Mouse (Mus musculus) left cerebral cortex, postnatal 14 days (tissue): ENCODE results near the gene Lpp. TPM values are rescaled to one million over a fixed set of nuclear protein-coding genes. Genes with fewer than 3 reads are reported as not detected.

Experiments used
- DNase-seq, 2 experiments: peaks; one replicate each; pipeline ENCODE4 v3.0.0; 2021 to 2022; ENCODE audit warnings: low spot score in 2 of 2, mixed read lengths in 1 of 2
- intact Hi-C: fragments of 180-260 bp; cut with DNase I; formaldehyde crosslinking; loops from one replicate; pipeline ENCODE4 v1.15.1; 2025
- total RNA-seq, 2 experiments: library from RNA; stranded (reverse); gene quantifications; 2 replicates each; pipeline ENCODE4 v1.2.3; 2021

Gene Lpp
- total RNA-seq, 2 experiments from 2014 or later, result 6.8 to 8.3 TPM

DNA sequence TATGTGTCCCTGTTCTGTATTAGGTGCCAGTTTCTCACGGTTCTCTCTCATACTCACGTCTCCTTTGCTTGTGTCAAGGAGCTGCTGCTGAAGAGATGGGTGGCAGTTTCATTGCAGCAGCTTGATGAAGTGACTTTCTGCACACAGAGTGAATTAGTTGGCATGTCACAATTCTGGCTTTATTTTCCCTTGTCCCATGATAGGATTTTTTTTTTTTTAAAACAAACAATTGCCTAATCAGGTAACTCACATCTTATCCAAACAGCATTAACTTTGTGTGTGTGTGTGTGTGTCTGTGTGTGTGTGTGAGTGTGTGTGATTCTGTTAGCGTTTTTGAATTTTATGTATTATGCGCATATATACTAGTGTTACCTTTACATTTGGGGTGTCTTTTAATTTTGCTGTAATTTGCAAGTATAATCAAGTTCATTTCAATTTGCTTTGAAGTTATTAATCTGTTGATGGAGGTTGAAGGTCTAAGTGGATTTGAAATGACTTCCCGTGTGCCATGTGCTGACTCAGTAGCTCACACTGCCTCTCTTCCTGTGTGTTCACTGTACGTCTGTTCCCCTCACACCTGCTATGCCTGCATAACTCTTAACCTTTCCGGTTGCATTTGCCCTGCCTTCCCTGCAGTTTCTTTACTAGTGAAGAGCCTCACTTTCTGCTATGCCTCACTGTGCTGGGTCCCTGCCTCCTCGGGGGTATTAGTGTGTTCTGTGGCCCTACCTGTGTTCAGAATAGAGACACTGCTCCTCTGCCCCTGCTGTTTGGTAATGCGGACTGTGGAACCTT lies 247.9 kb downstream of the Lpp start:
- intact Hi-C loops, result no loop called here
- DNase-seq, result no peak

DNA sequence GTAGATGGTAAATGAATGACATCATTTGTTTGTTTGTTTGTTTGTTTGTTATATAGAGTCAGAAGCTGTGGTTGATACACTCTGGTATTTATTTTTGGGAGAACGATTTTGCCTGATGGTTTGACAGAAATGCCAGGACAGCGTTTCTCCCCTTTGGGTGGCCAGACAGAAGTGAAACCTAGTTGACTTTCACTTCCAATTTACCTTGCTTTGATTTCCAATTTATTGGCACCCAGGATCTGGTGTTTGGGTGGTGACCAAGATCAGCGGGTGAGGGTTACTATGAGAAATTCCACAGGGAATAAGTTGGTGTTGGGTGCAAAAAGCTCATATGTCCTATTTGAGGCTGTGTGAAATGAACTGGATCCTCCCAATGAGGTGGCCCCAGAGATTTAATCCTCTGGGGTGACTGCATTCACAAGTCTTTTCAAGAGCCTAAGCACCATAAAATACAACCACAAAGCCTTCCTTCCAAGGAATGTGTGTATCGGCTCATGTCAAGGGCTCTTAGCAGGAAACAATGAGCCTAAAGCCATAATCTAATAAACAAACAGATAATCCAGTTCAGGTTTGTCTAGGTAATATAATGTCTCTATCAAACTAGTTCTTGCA lies 249.8 kb downstream of the Lpp start:
- intact Hi-C loops, result no loop called here
- no peak for DNase-seq

DNA sequence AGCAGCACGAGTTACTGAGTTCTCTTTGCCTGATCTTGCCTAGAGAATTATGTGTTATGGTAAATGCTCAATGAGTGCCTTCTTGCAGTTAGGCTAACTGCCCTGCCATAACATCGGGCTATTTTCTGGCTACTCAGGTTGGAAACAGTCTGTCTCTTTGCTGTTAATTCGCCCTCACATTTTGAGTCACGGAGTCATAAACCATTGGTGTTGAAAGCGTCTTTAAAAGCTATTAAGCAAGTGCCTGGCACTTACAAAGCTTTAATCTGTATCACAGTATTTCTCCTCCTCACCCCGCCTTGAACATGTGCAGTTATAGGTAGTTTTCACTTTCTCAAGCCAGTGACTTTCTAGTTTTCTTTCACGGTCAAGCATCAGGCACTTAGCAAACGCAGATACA lies 250.8 kb downstream of the Lpp start:
- DNase-seq, result no peak
- intact Hi-C loops, result no loop called here

DNA sequence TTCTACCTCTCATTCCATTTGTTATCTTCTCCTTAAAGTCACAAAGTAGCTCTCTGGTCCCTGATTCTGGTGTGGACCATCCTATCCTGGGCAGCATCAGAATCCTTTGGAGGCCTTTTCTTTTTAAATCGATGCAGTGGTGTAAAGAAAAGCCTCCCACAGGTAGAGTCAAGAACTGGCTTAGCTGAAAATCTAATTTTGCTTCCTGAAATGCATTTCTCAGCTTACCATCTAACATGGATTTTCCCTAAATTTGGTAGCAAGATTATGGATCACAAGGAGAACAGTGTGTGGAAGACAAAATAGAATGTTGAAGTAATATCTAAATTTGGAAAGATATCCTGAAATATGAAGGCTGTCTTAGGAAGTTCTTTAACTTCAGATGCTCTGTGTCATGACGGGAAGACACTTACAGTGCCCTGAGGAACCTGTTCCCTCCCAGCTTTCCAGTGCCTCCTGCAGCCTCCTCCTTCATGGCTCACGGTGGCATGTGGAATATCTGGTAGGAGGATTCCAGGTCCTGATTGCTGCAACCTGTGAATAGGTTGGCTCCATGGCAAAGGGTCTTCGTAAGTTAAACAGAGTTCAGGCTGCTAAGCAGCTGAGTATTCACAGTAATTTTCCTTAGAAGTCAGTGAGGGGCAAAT lies 251.6 kb downstream of the Lpp start:
- no peak for DNase-seq
- intact Hi-C loops, result no loop called here

DNA sequence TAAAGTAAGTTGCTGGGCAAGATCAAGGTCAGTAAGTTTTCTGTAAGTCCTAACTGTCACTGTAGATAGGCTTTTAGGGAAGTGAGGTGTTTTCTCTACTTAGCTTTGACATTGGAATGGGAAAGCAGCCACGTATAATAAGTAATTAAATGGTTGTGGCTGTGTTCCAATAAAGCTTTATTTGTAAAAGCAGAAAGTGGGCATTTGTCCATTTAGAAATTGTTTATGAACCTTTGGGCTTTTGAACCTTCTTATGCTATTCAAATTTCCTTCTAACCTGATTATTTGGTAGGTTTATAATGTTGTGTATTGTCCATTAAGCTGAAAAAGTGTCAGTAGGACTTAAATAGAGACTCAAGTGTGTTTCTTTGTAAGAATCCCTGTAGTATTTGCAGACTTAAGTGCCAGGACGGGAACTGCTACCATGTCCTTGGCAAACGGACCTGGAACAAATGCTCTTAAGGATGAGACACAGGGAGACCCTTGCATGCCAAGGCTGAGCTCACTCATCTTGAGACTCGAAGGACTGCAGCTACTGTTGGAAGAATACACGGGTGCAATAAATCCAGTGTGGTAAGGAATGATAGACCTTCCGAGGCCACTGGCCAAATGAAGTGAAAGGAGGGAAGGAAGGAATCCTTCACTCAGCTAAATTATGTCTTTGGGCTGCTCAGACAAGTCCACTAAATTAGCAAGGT lies 252.7 kb downstream of the Lpp start:
- intact Hi-C loops, result no loop called here
- no peak for DNase-seq

DNA sequence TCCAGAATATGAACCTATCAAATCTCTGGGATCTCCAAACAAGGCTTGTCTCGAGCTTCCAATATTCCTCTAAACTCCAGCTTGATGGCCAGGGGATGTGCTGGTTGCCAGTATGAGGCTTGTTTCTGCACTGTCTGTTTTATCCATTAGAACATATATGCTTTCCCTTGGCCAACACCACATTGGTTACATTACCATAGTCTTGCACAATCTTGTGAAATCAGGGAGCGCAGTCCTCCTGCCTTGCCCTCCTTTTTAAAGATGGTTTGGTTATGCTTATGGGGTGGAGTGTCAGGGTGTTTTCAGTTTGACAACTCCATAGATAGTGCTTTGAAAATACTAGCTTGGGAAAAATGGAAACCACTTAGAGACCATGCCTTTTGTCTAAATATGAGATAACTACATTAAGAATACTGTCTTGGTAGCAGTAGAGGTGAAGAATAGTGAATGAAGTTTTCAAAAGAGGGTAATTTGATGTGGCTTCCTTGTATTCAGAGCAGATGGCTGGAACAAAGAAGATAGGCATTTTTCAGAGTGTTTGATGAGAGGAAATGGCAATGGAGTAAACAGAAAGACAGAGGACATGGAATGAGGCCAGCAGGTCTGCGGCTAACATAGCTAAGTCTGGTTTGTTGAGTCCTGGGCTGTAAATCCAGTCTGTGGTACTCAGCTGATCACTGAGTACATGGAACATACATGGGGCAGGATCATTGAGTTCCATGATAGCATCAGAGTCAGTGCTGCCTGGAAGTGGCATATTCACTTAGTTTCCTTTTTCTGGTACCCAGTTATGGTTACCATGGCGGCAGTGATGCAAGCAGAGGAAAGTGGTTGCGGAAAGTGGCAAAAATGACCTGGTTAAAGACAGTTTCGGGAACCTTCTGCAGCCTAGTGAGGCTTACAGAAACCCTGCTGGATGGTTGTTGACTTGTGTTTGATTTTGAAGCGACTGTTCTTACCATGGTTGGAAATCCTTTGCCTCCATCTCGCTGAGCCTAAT lies 258.6 kb downstream of the Lpp start:
- DNase-seq, result no peak
- intact Hi-C loops, result no loop called here

DNA sequence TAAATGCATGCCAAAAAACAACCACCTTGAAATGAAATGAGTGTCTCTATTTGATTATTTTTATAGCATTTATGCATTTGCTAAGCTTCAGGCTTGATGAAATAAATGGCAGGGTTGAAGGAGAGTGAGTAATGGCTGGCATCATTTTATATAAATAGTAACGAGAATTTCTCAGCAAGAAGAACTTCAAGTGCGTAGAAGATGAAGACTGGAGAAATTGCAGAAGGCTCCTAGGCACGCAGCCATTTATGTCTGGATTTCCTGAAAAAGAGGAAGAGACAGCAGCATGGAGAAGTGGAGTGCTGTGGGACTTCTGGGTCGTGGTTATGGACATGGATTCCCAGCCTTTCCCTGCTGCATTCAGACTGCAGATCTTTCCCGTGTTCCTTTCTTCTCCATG lies 259.7 kb downstream of the Lpp start:
- peak in 1 of 2 experiments; percentile 12 for DNase-seq
- intact Hi-C loops, result no loop called here

DNA sequence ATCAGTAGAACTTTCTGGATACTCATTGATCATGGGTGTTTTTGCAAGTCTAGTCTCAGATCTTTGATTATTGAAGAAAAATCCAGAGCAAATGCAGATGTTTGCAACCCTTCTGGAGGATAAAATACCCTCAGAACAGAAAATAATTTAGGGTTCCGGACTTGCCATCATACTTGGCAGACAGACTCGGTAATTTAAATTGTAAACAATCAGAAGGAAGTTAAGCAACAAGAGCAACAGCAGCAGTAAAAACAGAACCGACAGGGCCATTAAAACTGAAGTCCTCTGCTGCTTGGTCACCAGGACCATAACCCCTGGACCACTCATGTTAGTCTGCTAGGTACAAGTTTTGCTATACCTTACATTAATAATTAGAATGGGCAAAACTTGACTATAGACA lies 261.8 kb downstream of the Lpp start:
- intact Hi-C loops, result no loop called here
- DNase-seq, result no peak

DNA sequence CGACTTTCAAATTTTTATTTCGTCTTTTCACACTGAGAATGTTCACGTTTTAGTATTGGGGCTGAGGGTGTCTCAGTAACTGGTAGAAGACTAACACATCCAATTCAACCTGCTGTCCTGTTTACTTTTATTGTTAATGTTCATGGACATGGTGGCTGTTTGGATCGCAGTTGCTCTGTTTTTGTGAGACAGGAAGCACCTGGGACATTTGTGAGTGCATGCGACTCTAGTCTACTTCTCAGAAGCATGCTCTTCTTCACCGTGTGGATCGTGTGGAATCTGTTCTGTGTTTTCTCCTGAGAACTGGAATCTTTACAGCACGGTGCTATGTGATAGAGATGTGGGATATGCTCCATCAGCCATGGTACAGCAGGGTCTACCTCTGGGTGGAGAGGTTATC lies 262.7 kb downstream of the Lpp start:
- intact Hi-C loops, result no loop called here
- no peak for DNase-seq

DNA sequence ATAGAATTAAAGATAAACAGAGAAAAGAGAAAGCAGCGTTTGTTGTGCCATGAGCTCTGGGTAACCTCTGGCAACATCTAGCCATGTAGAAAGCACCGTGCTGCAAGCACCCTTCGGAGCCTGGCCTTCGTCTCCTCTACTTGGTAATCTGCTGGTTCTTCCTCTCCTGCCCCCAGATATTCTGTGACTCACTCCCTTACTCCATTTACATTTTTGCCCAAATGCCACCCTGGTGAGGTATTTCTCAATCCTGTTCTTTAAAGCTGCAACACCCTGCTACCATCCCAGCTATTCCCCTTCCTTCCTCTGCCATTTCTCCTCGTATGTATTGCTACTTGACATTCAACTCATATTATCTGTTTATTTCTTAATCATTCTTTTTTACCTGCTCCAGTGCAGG lies 263.4 kb downstream of the Lpp start:
- intact Hi-C loops, result no loop called here
- DNase-seq, result no peak

DNA sequence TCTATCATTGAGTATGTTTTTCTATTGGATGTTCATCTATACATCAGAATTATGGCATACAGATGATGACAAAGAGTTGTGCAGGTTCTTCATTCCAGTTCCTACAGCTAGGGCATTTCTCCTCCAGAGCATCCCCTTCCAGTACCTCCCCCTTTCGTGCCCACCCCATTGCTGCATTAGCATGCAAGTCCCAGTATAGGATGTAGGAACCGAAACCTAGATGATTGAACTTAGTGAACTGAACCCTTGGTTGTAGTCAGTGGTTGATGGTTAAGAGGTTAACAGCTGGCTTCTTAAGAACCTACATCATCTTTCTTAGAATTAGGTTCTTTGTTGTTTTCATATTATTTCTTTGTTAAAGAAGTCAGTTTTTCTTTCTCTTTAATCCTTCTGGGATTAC lies 265.7 kb downstream of the Lpp start:
- intact Hi-C loops, result no loop called here
- no peak for DNase-seq

DNA sequence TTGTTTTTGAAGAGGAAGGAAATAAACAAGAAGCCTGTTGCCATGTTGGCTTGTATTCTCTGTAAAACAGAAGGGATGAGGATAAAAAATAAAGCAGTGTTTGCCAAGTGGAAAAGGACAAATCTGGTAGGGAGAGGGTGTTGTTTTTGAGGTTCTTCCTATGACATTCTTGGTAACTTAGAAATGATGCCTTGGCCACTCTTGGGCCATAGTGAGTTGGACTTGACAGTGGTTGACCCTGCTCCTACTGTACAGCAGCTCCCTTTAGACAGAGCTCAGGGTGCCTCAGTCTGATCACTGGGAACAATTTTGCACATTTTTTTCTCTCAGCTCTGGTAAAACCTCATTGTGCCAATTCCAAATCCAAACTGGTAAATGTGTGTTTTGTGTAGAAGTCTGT lies 270.8 kb downstream of the Lpp start:
- DNase-seq, result no peak
- intact Hi-C loops, result no loop called here

DNA sequence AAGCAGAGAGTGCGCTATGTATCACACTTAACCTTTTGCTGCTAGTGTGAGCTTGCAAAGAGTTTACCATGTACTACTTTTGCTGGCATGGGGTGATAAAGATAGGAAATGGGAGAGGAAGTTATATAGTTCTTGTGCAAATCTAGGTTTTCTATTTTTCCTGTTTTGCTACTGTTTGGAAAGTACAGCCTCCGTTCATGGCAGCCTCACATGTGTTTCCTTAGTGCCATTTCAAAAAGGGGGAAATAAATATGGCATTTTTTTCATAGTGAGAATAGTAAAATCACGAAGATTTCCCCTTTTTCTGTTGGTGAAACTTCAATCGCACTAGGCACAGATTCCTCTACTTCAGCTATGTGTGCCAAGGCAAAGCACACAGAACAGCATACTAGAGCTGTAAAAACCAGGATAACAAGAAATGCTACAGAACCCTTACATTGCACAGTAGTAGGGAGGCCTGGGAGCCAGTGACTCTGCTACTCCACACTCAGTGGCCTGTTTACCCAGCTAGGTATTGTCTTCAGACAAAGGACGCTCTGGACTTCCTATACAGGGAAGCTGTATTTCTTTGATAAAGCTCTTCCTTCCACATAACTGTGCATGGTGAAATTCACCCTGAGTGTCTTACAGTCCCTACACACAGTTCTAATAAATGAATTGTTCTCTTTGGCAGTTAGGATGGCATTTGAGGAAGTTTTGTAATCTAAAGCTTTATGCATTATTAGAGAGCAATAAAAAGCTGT lies 276.6 kb downstream of the Lpp start:
- intact Hi-C loops, result no loop called here
- no peak for DNase-seq

DNA sequence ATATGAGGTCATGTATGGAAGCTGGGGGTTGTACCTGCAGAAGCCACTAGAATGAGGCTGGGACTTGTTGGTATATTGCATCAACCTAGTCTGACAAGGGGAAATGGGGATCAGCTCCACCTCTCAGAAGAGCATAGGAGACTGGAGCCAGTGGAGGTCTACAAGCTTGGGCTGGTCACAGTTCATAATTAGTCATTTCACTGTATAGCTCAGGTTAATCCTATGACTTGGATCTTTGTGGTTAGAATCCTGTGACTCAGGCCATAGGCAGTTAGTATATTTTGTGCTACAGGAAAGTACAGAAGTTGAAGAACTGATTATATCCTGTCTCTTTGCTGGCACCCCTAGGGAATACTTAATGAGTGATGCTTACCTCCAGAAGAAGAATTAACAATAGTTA lies 285.6 kb downstream of the Lpp start:
- no peak for DNase-seq
- intact Hi-C loops, result no loop called here

DNA sequence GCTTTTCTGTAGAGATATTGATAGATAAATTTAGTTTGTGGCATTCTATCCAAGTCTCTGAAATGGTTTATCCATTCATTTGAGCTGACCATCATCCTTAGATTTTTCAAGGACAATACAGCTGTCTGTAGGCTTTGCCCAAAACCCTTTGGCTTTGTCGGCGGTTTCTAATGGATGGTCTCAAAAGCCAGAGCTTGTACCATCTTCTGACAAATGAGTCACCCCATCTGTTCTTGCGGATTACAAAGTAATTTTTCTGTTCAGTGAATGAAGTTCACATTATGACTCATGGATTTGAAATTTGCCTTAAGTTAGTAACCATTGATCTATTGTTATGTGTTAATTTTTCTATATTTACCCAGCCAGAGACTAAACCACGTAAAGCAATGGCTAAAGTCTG lies 301.8 kb downstream of the Lpp start:
- no peak for DNase-seq
- intact Hi-C loops, result no loop called here

DNA sequence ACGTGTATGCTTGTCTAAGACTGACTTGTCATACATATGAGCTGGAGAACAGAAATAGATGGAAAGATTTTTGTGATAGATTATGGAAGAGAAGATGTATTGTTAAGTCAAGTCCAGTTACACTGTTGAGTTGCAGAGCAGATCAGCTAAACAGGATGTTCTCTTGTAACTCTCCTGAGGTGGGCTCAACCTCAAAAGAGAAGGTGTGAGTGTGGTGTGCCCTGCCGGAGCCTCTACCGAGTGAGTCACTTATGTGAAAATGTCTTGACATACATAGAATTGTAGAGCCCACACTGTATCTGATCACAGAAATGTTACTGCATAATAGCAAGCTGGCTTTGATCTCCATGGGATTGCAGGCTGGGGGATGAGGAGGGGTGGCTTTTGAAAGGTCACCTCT lies 310.9 kb downstream of the Lpp start:
- peak in 1 of 2 experiments; percentile 5 for DNase-seq
- intact Hi-C loops, result no loop called here

DNA sequence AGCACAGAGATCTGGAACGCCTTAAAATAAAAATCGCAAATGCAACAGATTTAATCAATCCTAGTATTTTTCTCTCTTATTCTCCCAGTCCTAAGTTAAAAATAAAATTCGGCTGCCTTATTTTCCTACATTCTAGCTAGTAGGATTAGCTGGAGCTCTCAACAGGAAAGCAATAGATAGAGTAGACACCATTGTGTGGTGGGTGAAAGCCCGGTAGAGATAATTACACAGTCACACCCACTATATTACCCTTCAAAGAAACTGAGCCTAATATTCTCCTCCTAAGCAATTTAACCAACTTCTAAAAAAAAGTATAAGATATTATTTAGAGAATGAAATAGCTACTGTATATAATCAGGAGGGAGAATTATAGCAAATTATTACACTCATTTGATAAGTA lies 330.3 kb downstream of the Lpp start:
- no peak for DNase-seq
- intact Hi-C loops, result no loop called here

DNA sequence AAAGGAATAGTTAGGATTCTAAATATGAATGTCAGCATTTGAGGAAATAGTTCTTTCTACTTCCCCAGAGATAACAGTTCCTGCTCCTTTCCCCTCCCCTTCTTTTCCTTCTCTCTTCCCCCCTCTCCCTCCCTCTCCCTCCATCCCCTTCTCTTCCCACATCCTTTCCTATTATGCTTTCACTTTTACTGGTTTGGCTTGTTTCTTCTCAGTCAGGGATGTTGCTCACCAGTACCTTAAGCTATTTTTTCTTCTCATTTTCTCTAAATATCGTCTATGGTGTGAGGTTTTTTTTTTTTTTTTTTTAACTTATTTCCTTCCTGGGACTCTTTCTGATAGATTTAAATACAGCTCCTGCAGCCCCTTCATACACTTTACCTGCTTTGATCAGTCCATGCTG lies 339.4 kb downstream of the Lpp start:
- intact Hi-C loops, result no loop called here
- no peak for DNase-seq

DNA sequence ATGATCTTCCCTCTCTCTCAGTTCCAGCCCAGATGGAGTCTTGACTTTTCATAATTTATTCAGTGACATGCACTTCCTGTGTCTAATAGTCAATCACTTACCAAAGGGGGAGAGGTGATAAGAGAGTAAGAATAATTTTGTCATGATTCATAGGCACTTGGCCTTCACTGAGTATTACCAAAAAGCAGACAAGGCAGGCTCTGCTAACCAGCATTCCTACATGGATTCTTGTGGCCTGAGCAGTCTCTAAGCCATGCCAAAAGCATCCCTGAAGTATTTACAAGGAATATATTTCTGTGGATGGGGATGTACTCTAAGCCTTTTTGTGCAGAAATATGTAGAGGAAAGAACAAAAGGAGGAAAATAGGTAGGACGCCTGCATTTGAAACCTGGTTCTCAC lies 340.0 kb downstream of the Lpp start:
- DNase-seq, result no peak
- intact Hi-C loops, result no loop called here
